Mouse (Mus musculus): ENCODE data around the gene Tnnt1. TPM values are rescaled to one million over a fixed set of nuclear protein-coding genes. Genes with fewer than 3 reads are reported as not detected.
"Not testable (repeated sequence)": the region's sequence is repeated elsewhere in the genome, so short reads cannot be mapped to it uniquely, and the experiment has no call there.

The Tnnt1 gene
- total RNA-seq (2021) = 10 to 100 TPM; 17.3 to 93.6 TPM
- long read RNA-seq, experiment 1, partial matches to known transcripts = 20 of 24 reads
- long read RNA-seq, experiment 1, other reads (novel, unspliced or antisense) = 4 of 24 reads
- long read RNA-seq, experiment 2, partial matches to known transcripts = 8 of 10 reads
- long read RNA-seq, experiment 2, other reads (novel, unspliced or antisense) = 2 of 10 reads

DNA sequence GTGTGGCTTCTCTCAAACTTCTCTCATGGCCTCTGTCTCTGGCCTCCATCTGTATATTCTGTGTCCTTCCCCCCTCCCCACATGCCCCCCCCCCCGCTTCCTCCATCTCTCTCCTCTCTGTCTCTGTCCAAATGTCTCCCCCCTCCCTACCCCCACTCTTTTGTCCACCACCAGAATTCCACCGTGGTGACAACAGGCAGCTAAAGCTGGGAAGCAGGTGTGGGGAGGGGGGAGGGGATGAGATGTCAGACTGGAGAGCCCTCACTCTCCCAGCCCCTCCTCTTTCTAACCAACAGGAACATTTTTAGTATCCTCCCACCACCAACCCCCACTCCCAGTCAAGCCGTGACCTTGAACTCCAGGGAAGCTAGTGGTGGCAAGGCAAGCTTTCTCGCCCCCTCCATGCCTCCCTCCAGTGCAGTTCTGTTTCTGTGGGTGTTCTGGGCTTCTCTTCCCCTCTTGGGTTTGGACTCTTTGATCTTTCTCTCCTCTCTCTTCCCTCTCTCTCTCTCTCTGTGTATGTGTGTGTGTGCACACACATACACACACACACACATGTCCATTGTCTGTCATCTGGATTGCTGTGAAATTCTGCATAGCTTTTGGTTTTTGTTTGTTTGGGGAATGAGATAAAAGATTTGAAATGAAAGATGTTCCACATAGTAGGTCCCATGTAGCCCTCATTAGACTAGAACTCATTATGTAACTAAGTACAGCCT lies at the start of gene Tnnt1:
Gene Tnnt1 (minus strand): TSS at position 51 of the 719 bp plus-strand sequence.
- DNase-seq = no peak

DNA sequence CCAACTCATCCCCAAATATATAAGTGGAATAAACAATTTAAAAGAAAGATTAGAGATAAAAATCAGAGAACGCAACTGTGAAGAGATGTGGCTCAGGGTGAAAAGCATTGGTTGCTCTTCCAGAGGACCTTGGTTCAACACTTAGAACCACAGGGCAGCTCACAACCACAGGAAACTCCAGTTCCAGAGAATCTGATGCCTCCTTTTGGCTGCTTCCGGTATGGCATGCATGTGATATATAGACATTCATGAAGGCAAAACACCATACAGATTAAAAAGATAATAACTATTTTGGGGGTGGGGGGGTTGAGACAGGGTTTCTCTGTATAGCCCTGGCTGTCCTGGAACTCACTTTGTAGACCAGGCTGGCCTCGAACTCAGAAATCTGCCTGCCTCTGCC lies 46.5 kb upstream of the Tnnt1 start:
- DNase-seq = no peak

DNA sequence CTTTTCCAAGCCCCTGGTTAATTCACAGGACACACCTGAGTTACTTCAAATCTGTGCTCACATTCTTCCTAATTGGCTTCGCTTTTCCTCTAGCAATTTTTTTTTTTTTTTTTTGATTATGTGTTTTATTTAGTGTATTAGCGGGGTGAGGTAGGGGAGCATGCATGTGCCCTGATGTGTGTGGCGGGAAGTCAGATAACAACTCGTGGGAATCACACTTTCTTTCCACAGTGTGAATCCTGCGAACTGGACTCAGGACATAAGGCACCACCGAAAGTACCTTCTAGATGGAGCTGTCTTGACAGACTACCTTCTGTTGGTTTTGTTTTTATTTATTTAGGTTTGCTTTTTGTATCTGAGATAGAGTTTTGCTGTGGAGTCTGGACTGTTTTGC lies 41.0 kb upstream of the Tnnt1 start:
- DNase-seq = no peak

GRCm38 (mm10) chr7:4556256-4557166 lies 40.3 kb upstream of the Tnnt1 start:
- DNase-seq = peak; percentile 78

DNA sequence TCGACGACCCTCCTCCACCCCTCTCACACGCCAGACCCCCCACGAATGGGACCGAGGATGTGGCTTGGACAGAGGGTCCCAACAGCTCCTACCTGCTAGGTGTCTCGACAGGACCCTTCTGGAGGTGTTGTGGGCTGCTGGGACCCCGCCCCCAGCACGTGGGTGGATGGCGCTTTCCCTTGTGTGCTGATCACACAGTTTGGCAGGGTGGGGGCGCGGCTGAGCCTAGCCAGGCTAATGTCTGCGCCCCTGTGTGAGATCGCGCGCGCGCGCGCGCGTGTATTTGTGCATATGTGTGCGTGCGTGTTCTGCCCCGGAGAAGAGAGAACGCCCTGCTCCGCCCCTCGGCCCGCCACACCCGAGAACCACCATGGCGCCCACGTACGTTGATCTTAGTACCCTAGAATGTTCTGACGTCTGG lies 31.0 kb upstream of the Tnnt1 start, which contains the start of gene Syt5:
Gene Syt5 (minus strand): TSS at position 321 of the 421 bp plus-strand sequence.
- DNase-seq = no peak

- DNase-seq = peak; percentile 80
Measured at GRCm38 (mm10) chr7:4546591-4547131, 30.5 kb upstream of the Tnnt1 start.

DNA sequence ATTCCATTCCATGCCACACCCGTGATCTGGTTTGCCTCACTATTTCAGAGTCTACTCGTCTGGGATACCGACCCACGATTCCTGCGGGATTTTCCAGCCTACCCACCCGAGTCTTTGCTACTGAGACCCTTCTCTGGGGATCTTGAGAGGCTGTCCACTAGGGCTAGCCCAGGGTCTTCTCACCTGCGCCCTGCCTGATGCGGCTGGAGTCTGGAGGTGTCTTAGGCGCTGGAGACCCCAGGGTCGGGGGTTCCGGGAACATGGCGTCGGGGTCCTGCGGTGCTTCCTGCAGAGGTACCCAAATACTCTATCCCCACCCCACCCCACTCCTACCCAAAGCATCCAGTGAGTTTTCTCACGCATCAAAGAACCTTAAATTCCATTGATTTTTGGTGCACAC lies 29.9 kb upstream of the Tnnt1 start:
- no peak for DNase-seq

- DNase-seq = no peak
Measured at GRCm38 (mm10) chr7:4542013-4542412, 25.8 kb upstream of the Tnnt1 start.

DNA sequence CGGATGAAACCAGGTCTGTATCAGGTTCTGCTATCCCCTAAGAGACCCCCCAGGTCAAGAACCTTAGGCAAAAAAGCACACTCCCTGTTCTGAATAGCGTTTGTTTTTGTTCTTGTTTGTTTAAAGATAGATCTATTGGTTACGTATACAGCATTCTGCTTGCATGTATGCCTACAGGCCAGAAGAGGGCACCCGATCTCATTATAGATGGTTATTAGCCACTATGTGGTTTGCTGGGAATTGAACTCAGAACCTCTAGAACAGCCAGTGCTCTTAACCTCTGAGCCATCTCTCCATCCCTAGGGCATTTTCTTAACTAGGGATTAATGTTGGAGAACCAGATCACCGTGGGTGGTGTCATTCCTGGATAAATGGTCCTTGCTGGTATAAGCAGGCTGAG lies 25.2 kb upstream of the Tnnt1 start:
- no peak for DNase-seq

GRCm38 (mm10) chr7:4539019-4539418 lies 22.8 kb upstream of the Tnnt1 start:
- DNase-seq = no peak

DNA sequence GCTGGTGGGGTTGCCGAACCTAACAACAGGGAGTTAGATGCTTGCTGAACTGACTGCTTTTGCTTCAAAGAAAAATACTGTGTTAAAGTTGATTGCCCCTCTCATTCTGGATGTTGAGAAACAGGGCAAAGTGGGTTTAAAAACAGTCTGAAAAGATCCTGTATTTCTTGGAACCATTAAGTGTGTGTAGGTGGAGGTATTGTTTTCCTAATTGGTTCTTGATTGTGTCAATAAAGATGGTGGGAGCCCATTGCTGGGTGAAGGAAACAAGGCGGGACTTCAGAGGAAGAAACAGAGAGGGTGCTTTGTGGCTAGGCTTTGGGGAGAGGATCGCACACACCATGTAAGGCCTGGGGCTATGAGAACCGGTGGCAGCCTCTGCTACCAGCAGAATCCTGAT lies 21.0 kb upstream of the Tnnt1 start:
- DNase-seq = no peak

- no peak for DNase-seq
Measured at GRCm38 (mm10) chr7:4536369-4536768, 20.2 kb upstream of the Tnnt1 start.

- peak; percentile 83 for DNase-seq
Measured at GRCm38 (mm10) chr7:4532005-4532729, 16.0 kb upstream of the Tnnt1 start, which contains the start of gene Dnaaf3. Gene Dnaaf3, minus strand, starts transcription at chr7:4532453.

DNA sequence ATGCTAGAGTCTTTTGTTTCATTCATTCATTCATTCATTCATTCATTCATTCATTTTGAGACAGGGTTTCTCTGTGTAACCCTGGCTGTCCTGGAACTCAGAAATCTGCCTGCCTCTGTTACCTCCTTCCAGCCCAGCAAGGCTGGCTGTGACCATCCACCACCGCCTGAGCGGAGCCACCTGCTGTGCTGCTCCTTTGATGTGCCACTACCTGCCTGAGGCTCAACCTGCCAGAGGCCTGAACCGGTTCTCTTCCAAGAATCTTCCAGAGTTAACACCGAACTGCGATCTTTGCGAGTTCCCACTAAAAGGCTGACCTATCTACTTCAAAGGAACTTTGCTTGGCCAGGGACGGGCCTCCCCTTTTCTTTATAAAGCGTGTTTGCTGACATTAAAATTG lies 14.0 kb upstream of the Tnnt1 start:
- DNase-seq = not testable (repeated sequence)

- DNase-seq = no peak
Measured at GRCm38 (mm10) chr7:4527302-4527689, 11.1 kb upstream of the Tnnt1 start.

- peak; percentile 79 for DNase-seq
Measured at GRCm38 (mm10) chr7:4526341-4527301, 10.4 kb upstream of the Tnnt1 start.

GRCm38 (mm10) chr7:4524212-4524922 lies 8.2 kb upstream of the Tnnt1 start, which contains the start of gene Tnni3:
Gene Tnni3, minus strand, starts transcription at chr7:4524229.
- DNase-seq = peak; percentile 54

GRCm38 (mm10) chr7:4523205-4524130 lies 7.3 kb upstream of the Tnnt1 start:
- DNase-seq = no peak

GRCm38 (mm10) chr7:4522292-4522691 lies 6.1 kb upstream of the Tnnt1 start:
- no peak for DNase-seq

All from adrenal gland, postnatal 10 days (tissue).